Mouse (Mus musculus) spleen, adult 2 months (tissue): Measurements from ENCODE around the gene Tmem252.

ENCODE experiments used
- CTCF ChIP-seq: fragments of 200-500 bp; IDR thresholded peaks from 2 replicates; pipeline ENCODE4 v1.5.1; 2011; ENCODE audit warnings: mild to moderate bottlenecking, inconsistent platforms; ENCODE audit not compliant: insufficient read depth, insufficient read length, insufficient replicate concordance; ENCODE audit errors: extremely low read depth
- POLR2A ChIP-seq: fragments of 200-500 bp; IDR thresholded peaks from 2 replicates; pipeline ENCODE4 v1.6.1; 2011; ENCODE audit warnings: low read depth, low read length, inconsistent platforms

- no peak for TF ChIP-seq CTCF
- TF ChIP-seq POLR2A, result no peak
These were observed 8.0 kb upstream of the Tmem252 start for GRCm38 (mm10) chr19:24665771-24666170.
